Mouse (Mus musculus) ovary, postnatal 10 days (tissue): ENCODE results near the gene Cmtm3.
"Not testable (repeated sequence)": the region's sequence is repeated elsewhere in the genome, so short reads cannot be mapped to it uniquely, and the experiment has no call there.

Experiments used
- DNase-seq: peaks from one replicate; pipeline ENCODE4 v3.0.0; 2022; ENCODE audit warnings: low spot score

Gene Cmtm3

GRCm38 (mm10) chr8:104339229-104339982 lies at the start of gene Cmtm3:
Cmtm3 (plus strand) TSS chr8:104339410.
- no peak for DNase-seq

GRCm38 (mm10) chr8:104293081-104293480 lies 46.1 kb upstream of the Cmtm3 start, which contains the start of gene Cmtm2a:
Cmtm2a (minus strand) TSS chr8:104293181.
- not testable (repeated sequence) for DNase-seq

- DNase-seq: no peak
Measured at GRCm38 (mm10) chr8:104294396-104294795, 44.8 kb upstream of the Cmtm3 start.

GRCm38 (mm10) chr8:104301577-104301976 lies 37.6 kb upstream of the Cmtm3 start:
- not testable (repeated sequence) for DNase-seq

GRCm38 (mm10) chr8:104302536-104302935 lies 36.7 kb upstream of the Cmtm3 start:
- DNase-seq: not testable (repeated sequence)

- no peak for DNase-seq
Measured at GRCm38 (mm10) chr8:104304962-104305361, 34.2 kb upstream of the Cmtm3 start.

- DNase-seq: not testable (repeated sequence)
Measured at GRCm38 (mm10) chr8:104308341-104308740, 30.9 kb upstream of the Cmtm3 start.

GRCm38 (mm10) chr8:104309441-104310155 lies 29.6 kb upstream of the Cmtm3 start, which contains the start of the genes Gm45711 and Cmtm1:
Gm45711 (minus strand) TSS chr8:104310081.
Cmtm1 (minus strand) TSS chr8:104310145.
- not testable (repeated sequence) for DNase-seq

GRCm38 (mm10) chr8:104312023-104312422 lies 27.2 kb upstream of the Cmtm3 start:
- DNase-seq: not testable (repeated sequence)

- no peak for DNase-seq
Measured at GRCm38 (mm10) chr8:104313311-104313710, 25.9 kb upstream of the Cmtm3 start.

- DNase-seq: not testable (repeated sequence)
Measured at GRCm38 (mm10) chr8:104321267-104321666, 17.9 kb upstream of the Cmtm3 start, which contains the start of gene Gm11020. Gm11020 (plus strand) TSS chr8:104321567.

- DNase-seq: not testable (repeated sequence)
Measured at GRCm38 (mm10) chr8:104321930-104322329, 17.3 kb upstream of the Cmtm3 start, which contains the start of gene Cmtm2b. Cmtm2b (plus strand) TSS chr8:104322230.

- DNase-seq: no peak
Measured at GRCm38 (mm10) chr8:104332665-104333631, 6.3 kb upstream of the Cmtm3 start.

- no peak for DNase-seq
Measured at GRCm38 (mm10) chr8:104333786-104334185, 5.4 kb upstream of the Cmtm3 start.

- DNase-seq: no peak
Measured at GRCm38 (mm10) chr8:104334196-104334595, 5.0 kb upstream of the Cmtm3 start.

GRCm38 (mm10) chr8:104336806-104337205 lies 2.4 kb upstream of the Cmtm3 start:
- DNase-seq: no peak

- DNase-seq: no peak
Measured at GRCm38 (mm10) chr8:104337890-104338289, 1.3 kb upstream of the Cmtm3 start.

- no peak for DNase-seq
Measured at GRCm38 (mm10) chr8:104339983-104340232, 698 bp downstream of the Cmtm3 start.

- DNase-seq: peak; percentile 66
Measured at GRCm38 (mm10) chr8:104340233-104341105, 1.3 kb downstream of the Cmtm3 start.

GRCm38 (mm10) chr8:104341106-104341561 lies 1.9 kb downstream of the Cmtm3 start:
- DNase-seq: peak; percentile 57

- no peak for DNase-seq
Measured at GRCm38 (mm10) chr8:104341678-104342077, 2.5 kb downstream of the Cmtm3 start.
